Mouse (Mus musculus) B cell, adult 2 months (primary cell): ENCODE data around the gene Syt13.

Experiments
- DNase-seq, 2 experiments: peaks; one replicate each; pipeline ENCODE4 v3.0.0; 2022

The Syt13 gene

DNA sequence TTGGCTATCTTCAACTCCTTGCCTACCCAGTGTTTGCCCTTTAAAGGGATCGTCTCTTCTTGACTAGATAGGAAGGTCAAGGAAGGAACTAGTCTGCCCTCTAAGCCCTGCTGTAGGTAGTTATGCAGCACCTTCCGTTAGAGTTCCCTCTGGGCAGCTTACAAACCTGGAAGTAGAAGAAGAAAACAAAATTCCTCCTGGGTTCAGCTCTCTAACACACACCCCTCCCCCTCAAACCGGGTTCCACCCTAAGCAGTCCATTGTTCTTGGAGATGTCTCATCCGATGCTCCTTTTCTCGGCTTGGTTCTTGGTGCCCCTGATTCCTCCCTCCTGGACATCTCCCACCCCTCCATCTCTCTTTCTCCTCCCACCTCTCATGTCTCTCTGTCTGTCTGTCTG, 14.8 kb downstream of the Syt13 start:
- DNase-seq, result no peak

DNA sequence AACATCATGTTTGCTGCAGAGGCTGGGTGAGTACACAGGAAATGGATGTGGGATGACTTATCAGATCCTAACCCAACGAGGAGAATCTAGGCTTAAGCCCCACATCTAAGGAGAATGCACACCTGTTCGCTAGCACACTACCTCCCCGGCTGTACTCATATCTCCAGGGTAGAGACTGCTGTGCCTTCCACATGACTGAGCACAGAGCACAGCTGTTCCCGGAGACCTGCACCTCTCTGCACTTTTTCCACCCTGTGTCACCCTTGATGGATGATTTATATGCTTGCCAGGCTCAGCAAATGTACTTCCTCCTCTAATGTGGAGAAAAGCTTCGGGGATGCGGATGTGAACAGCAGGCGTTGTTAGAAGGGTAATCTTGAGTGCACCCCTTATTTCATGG, 16.2 kb downstream of the Syt13 start:
- DNase-seq, result no peak

DNA sequence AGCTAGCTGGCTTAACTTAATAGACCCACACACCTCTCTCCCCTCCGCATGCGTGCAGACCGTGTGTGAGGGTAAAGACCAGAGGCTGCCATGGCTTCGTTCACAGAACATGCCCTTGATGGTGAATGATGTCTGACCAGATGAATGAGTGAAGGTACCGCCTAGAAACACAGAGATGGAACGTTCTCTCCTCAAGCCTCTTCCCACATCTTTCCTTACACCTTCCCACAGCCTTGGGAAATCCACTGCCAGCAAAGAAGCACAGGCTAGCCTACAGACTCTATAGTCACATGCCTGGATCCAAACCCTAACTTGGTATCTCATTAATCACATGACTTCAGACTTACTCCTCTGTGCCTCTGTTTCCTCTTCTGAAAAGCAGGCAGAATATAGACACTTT, 18.5 kb downstream of the Syt13 start:
- no peak for DNase-seq

DNA sequence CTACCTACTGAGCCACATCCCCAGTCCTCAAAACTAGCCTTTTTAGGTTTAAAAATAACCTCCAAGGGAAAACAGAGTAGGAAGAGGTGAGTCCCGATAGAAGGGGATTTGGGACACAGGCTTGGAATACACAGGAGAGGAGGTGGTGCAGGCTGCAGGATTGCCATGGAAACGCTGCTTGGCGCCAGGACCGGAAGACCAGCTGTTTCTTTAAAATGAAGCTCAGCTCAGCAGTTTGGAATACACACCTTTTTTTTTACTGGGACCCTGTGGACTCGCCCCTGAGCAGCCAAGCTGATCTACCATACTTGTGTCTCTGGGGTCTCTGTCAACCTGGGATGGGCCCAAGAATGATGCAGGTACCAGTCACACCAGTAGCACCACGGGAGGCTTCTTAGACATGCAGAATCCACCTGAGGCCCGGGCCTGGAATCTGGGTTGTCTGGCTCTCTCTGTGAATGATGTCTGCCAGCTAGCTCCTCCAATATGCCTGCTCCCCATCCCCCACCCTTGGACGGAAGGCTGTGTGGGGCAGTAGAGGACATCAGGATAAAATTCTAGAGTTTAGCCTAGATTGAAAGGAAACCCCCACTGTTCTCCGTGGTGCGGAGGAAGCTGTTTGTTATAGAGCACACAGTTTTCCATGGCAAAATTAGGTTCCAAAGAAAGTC, 19.5 kb downstream of the Syt13 start:
- DNase-seq, result no peak

DNA sequence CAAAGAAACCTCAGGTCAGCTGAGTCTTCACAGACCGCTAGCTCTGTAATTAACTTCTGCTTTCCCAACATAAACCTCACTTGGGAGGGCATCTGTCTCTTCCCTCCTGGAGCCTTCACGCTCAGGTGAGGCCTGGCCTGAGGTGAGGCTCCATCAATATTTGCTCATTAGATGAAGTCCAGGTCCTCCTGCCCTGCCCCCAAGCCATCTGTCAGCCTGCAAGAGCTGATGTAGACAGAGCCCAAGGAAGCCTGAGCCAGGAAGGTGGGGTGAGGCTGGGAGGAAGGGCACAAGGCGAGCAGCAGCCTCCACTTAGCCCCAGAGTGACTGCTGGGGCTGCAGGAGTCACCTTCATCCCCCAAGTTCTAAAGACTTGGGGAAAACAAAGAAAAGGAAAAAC, 20.6 kb downstream of the Syt13 start:
- no peak for DNase-seq

DNA sequence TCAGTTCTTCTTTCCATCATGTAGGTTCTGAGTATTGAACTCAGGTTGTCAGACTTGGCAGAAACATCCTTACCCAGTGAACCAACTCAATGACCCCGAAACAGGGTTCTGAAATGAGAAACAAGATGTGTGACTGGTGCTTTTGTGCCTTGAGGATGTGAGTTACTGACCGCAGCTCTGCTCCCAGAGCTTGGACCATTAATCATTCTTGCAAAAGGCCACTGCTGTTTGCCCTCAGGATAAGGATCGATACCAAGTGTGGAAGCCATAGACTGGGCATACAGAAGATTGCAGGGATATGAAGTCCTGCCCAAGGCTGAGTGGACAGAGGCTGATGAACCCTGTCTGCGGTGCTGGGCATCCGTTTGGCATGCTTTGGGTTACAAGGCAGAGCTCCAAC, 23.2 kb downstream of the Syt13 start:
- no peak for DNase-seq

DNA sequence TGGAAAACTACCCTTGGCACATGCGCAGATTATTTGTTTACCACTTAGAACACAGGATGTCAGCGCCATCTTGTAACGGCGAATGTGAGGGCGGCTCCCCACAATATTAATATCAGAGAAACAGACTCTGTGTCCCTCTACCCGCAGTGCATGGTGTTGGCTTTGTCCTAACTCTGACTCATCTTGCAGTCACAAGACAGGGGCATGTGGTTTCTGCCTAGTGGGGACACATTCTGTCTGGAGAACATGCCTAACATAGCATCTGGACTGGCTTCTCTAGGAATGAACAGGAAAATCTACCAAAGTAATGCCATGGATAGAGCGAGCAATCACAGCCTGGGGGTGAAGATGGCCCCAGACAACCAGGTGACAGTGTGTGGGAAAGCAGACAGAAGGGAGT, 23.9 kb downstream of the Syt13 start:
- DNase-seq, result no peak

DNA sequence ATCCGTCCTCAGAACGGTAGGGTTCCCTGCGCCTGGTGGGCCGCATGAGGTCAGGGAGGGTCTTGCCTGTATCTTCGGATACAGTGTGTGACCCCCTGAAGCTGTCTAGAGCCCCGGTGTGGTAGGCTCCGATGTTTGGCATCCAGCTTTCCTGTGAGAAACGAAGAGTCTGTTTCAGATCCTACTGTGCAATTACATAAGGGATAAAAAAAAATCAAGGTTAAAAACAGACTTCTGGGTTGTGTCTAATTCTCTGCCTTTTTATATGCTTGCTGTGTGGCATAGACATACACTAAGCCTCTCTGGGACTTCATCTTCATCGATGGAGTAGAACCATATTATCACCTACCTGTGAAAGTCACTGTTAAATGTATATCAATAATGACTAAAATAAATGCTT, 26.1 kb downstream of the Syt13 start:
- no peak for DNase-seq

DNA sequence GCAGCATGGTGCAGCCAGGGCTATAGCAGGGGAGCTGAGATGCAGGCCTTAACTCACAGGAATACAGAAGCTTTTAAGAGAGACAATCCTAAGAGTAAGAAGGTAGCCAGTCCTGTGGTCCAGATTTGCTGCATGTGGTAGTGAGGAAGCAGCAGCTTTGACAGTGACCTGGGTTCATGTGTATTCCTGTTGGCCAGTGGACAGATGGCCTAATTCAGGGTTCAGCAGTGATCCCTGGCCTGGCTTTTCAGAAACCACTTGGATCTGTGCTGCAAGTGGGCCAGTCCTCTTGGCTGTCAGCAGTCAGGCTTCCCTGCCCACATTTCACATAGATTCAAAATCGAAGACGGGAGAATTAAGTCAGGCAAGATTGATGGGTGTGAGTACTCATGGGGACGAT, 26.6 kb downstream of the Syt13 start:
- DNase-seq, result no peak

DNA sequence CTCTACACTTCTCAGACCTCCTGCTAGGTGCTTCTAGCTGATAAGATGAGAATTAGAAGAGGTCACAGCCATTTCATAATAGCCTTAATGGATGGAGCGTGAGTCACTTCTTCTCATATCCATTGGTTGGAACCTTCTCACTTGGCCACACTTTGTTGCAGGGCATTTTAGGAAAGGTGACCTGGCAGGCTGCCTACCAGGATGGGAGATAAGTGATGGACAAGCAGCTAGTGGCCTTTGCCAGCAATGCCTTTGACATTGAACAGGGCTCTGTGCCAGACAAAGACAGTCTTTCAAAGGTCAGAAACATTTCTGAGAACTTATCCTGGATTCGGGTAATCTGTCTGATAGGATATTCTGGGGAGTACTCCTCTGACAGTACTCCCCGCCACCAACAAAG, 28.5 kb downstream of the Syt13 start:
- no peak for DNase-seq

DNA sequence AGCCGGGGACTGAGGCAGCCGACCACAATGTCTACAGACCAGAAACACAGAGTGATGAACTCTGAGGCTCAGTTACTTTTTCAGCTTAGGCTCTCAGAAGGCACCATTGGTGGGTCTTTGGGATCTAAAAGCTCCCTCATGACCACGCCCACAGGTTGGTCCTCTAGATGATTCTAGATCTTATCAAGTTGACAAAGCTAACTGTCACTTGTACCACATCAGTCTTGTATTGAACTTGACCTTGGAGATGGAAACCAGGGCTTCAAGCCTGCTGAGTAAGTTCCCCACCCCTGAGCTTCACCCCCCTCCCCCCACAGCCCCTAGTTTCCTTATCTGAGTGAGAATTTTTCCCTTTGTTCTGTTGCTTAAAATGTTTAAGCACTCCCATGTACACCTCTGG, 29.5 kb downstream of the Syt13 start:
- no peak for DNase-seq

DNA sequence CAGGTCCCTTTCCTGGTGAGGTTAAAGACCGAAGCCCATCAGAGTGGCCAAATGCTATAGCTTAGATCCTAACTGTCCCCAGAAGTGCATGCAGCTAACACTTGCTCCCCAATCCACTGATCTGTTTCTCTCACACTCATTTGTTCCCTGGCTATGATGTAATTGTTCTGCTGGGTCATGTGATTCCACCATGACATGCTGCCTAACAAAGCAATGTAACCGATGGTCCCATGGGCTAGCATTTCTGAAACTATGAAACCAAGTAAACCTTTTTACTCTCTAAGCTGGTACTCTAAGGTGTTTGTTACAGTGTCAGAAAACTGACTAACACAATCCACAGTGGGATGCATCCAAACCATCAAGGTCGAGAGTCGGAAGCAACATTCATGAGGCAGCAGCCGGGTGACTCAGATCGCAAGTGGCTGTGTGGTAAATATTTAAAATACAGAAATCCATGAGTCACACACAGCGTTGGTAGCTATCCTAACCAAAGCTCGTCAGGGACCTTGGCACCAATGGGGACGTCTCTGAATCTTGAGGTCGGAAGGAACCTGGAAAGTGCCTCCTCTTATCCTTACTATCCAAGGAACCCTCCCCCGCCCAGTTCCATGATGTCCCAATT, 30.3 kb downstream of the Syt13 start:
- DNase-seq, result no peak

DNA sequence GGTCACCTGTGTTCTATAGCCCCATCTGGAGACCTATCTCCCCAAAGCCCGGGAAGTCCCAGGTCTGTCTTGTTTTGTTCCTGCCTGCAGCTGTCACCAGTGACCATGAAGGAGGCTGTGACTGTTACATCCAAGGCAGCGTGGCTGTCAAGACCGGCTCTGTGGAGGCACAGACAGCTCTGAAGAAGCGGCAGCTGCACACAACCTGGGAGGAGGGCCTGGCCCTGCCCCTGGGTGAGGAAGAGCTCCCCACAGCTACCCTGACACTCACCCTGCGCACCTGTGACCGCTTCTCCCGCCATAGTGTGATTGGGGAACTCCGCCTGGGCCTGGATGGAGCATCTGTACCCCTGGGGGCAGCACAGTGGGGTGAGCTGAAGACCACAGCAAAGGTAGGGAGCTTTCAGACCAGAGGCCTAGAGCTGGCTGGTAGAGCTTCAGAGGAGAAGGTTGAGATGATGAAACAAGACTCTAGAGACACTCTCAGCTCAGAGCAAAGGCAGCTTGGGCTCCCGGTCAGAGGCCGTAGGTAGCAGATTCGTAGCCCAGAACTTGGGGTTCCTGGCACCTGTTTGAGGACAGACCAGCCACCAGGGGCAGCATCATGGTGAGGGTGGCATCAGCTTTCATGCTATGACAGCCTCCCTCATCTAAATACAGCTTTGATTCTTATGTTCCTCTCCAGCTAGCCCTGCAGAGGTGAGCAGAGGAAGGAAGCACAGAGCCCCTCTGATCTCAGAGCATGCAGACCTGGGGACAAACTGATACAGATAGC, 31.1 kb downstream of the Syt13 start:
- no peak for DNase-seq

DNA sequence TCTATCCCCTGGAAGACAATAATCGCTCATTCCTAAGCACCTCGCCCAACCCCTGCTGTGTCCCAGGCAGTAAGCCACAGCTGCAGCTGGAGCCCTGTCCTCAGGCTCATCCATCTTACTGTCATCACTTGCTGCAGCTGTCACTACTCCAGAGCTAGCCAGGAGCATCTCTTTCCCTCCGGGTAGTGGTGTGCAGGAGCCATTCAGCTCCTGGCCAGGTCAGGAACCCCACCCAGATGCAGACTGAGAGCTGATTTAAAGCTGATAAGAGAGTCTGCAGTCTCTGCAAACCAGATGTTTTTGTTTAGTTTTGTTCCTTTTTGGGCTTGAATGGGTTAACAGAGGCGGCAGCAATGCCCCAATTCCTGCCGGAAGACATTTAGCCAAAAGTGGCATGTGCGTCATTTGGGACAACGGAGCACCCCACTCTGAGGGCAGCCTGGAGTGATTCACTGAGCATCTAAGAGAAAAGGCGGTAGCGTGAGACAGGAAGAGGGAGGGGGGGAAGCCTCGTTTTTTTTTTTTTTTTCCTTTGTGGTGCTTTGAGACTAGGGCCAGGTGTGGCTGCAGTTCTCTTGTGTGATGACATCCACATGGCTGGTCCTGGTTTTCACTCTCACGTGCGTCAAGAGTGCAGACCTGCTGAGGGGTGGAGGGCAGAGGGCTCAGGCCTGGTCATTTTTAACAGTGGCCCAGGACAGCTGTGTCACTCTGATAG, 33.2 kb downstream of the Syt13 start:
- no peak for DNase-seq

DNA sequence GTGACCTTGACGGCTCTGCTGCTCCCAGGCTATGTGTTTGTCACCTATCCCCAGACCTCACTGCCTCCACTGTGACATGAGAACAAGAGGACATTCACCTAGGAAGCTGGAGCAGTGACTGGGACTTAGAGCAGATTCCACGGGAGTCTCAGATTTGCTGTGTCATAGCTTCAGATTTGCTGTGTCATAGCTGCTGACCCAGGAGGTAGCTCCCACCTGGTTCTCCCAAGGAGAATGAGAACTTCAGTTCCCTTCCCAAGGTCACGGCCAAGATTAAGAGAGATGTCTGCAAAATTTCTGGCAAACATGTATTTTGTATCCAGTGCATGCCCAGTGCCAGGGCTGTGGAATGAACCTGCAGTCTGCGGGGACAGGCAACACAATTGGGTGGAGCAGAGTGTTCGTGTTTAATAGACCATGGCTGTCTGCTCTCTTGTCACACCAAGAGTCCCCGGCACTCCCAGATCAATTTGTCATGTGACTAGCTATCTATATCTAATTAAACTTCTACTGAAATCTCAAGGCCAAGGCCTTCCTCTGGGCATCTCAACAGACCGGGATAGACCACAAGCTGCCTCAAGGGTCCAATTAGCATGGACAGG, 33.9 kb downstream of the Syt13 start:
- DNase-seq, result no peak

DNA sequence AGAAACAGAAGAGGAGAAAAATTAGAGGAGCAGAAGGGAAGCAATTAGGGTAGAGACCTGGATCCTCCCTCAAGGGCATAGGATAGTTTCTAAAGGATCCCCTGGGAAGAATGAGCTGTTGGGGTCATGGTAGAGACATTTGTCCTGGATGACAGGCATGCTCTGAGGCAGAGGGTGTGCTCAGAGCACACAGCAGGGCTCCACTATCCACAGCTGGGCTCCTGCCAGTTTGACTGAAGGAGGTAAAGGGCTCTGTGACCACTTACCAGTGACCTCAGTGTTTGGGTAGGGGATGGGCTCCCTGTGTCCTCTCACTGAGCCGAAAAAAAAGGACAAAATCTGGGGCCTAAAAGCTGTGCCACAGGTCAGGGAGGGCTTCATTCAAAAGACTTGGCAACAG, 34.6 kb downstream of the Syt13 start:
- DNase-seq, result no peak

DNA sequence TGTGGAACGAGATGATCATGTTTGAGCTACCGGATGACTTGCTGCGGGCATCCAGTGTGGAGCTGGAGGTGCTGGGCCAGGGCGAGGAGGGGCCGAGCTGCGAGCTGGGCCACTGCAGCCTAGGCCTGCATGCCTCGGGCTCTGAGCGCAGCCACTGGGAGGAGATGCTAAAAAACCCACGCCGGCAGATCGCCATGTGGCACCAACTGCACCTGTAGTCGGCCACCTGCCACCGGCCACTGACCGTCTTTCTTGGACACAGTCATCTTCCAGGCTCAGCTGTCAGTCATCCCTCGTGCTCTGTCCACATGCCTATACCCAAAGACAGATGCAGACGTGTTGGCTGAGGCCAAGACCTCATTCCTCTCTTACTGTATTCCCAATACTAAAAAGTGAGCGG, 38.6 kb downstream of the Syt13 start:
- DNase-seq, result no peak

DNA sequence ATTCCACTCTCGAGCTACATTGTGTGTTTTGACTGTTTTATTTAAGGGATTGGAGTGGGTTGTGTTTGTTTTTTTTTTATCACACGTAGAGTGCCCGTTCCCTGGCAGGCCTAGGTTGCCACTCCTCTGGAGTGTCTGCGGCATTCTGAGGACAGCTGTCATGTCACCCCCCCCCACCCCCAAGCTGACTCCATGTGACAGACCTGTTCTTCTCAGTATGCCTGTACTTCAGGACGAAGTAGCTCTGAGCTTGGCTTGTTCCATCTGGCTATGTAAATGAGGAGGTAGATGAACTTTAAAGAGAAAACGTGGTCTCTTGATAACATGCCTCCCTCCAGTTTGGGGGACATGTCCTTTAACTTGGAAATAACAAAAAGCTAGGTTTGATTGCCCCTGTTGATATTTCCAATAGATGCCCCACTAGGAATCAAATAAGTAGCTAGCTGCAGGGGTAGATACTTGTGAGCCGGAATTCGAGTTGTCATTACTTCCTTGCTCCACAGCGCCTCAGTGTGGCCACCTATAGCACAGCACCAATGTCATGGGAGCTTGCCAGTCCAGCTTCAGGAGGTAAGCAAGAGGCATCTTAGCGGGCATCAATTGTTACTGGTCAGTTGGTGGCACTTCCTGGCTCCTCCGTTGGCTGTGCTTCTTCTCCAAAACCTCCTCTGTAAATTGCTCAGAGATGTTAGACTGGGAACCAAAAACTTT, 39.7 kb downstream of the Syt13 start:
- DNase-seq, result peak; percentile 64 to 67

DNA sequence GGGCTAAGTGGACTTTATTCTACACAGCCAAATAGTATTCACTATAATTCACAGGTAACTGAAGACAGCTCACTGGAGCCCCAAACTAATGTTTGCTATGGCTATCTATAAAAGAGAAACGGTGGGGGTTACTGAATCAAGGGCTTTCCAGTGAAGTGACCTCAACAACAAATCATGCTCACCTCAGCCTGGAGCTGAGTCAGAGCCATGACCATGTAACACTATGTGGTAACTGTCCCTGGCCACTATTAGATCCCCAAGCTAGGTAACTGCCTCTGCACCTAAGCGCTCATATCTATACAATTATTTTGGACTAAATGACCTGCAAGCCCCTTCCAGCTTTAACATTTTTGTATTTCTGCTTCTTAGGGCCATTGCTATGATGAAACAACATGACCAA, 42.0 kb downstream of the Syt13 start:
- DNase-seq, result no peak

DNA sequence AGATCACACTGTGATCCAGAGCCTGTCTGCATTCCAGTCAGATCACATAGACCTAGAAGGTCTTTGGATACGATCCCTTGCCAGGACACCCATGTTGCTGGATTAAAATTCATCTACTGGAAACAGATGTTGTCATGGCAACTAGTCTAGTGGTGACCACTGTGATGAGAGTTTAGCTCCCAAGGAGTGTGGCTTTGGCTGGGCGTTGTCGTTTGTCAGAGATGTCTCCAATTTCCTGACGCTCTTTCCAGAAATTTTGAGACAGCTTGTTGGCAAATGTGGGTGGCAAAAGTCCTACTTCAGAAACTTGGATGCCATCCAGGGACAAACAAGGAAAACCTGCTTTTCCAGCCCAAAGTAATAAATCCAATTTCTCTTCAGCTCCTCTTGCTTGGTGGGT, 43.7 kb downstream of the Syt13 start:
- DNase-seq, result no peak

DNA sequence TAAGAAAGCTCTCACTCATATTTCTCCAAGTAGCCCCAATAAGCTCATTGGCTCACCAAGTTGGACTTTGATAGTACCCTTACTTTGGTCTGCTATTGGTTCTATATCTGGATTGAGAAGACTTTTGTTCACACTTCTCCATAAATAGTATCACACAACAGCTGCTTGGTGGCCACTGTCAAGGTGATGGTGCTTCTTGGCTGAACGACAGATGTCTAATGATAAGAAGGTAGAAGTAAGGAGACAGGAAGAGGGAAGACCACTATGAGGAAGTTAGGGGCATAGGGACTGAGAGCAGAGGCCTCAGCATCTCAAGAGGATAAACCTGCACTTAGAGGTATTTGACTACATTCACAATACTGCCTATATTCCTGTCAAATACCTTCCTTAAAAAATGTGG, 49.4 kb downstream of the Syt13 start:
- DNase-seq, result no peak

DNA sequence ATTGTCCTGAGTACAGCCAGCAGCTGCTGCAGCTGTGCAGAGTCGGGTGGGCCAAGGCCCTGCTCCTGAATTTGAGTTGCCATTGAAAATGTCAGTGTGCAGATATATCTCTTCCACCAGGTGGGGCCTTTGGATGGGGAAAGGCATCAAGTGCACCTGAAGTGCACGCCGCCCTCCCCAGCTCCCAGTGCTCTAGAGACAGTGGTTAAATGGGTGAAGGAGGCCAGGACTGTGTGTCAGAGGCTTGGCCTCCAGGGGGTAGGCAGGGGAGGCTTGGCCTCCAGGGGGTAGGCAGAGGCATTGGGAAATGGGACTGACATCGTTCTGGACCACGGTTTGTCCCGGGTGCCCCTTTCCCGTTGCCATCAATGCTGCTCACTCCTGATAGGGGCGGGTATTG, 51.4 kb downstream of the Syt13 start:
- DNase-seq, result no peak
